9 mouse cellular contexts compared by ENCODE assay signal in genomic region chrX:12155842-12156291, GRCm38 (mm10). TPM values are rescaled to one million over a fixed set of nuclear protein-coding genes. Genes with fewer than 3 reads are reported as not detected.
DNase-seq lines count a peak whose midpoint lies in the region; ATAC-seq and TF ChIP-seq lines count a peak whose summit lies in the region.
"Had no signal": no experiment of that assay in that cellular context is flagged by ENCODE, and none has a peak within 500 bp of the region (broad histone marks: within the 10 kb centered on the region; RNA-seq: fewer than 3 reads in every experiment).

No protein-coding gene starts in this region.

- no peak overlapping the region for H3K27ac ChIP-seq in forebrain, postnatal 0 days (ENCODE audit: low read depth, low read length)
- no peak overlapping the region for H3K27ac ChIP-seq in hindbrain, embryonic 14.5 days
- H3K27ac ChIP-seq in liver, embryonic 16.5 days (ENCODE audit: low read length), result no peak overlapping the region
- no peak overlapping the region for H3K27ac ChIP-seq in neural tube, embryonic 13.5 days (replicated peaks)

- peak overlapping the region; percentile 31; the same call in 1 of the 2 replicates for H3K9ac ChIP-seq in forebrain, postnatal 0 days
- peak overlapping the region; percentile 45 for H3K9ac ChIP-seq in hindbrain, embryonic 14.5 days
- no peak overlapping the region for H3K9ac ChIP-seq in liver, embryonic 16.5 days (ENCODE audit: low read depth, low read length)
- peak overlapping the region; percentile 50 for H3K9ac ChIP-seq in neural tube, embryonic 13.5 days

- no peaks in the 10 kb centered on the region for H3K27me3 ChIP-seq in forebrain, postnatal 0 days (ENCODE audit: insufficient read depth, low read length)
- peaks cover 93% of the 10 kb centered on the region for H3K27me3 ChIP-seq in hindbrain, embryonic 14.5 days (ENCODE audit: control insufficient read depth, insufficient read depth, low read length)
- H3K27me3 ChIP-seq in liver, embryonic 16.5 days (ENCODE audit: control insufficient read depth, insufficient read depth, low read depth, low read length), result peaks cover 96% of the 10 kb centered on the region
- peaks cover 96% of the 10 kb centered on the region for H3K27me3 ChIP-seq in neural tube, embryonic 13.5 days
- H3K27me3 ChIP-seq: CH12.LX had no signal

- 0 out of 2 replicates have a peak, but pooled peaks have one; percentile 2 for ATAC-seq in forebrain, postnatal 0 days
- ATAC-seq in hindbrain, embryonic 14.5 days (ENCODE audit: low FRiP score), result no peak
- no peak for ATAC-seq in liver, embryonic 16.5 days (ENCODE audit: low read depth)
- ATAC-seq in neural tube, embryonic 13.5 days (ENCODE audit: low read depth), result no peak

- WGBS in forebrain, postnatal 0 days, result 16% methylated on average over 30 of the region's 30 CpGs
- 6% methylated on average over 27 of the region's 30 CpGs for WGBS in hindbrain, embryonic 14.5 days
- WGBS in liver, embryonic 16.5 days (ENCODE audit: insufficient replicate concordance), result 6% methylated on average over 30 of the region's 30 CpGs
- WGBS in neural tube, embryonic 13.5 days, result 7% methylated on average over 30 of the region's 30 CpGs

- peak; percentile 33 for TF ChIP-seq CTCF in forebrain, postnatal 0 days (IDR thresholded peaks at IDR 0.05; ENCODE audit: low read depth)

- no peaks in the 10 kb centered on the region for H3K36me3 ChIP-seq in forebrain, postnatal 0 days (ENCODE audit: insufficient read depth)
- H3K36me3 ChIP-seq in hindbrain, embryonic 14.5 days (replicated peaks; ENCODE audit: control insufficient read depth, insufficient read depth), result no peaks in the 10 kb centered on the region
- no peaks in the 10 kb centered on the region for H3K36me3 ChIP-seq in liver, embryonic 16.5 days (ENCODE audit: control insufficient read depth, insufficient read depth)
- no peaks in the 10 kb centered on the region for H3K36me3 ChIP-seq in neural tube, embryonic 13.5 days

- H3K9me3 ChIP-seq in forebrain, postnatal 0 days (ENCODE audit: low read length), result no peaks in the 10 kb centered on the region
- H3K9me3 ChIP-seq in hindbrain, embryonic 14.5 days (ENCODE audit: control insufficient read depth, low read length), result no peaks in the 10 kb centered on the region
- no peaks in the 10 kb centered on the region for H3K9me3 ChIP-seq in liver, embryonic 16.5 days (replicated peaks; ENCODE audit: control insufficient read depth, low read length)
- no peaks in the 10 kb centered on the region for H3K9me3 ChIP-seq in neural tube, embryonic 13.5 days

- peak; percentile 53 for DNase-seq in cerebellum, postnatal 10 days
- no peak for DNase-seq in cerebellum, adult 11 months
- peak; percentile 66 for DNase-seq in MN1 (ENCODE audit: low spot score)
- peak; percentile 56 for DNase-seq in forebrain, postnatal 0 days
- DNase-seq in hindbrain, embryonic 14.5 days (ENCODE audit: low spot score), result no peak
- DNase-seq in spleen, postnatal 14 days (ENCODE audit: low spot score in 2 of 2), result no peak

- H3K4me3 ChIP-seq in forebrain, postnatal 0 days (ENCODE audit: low read depth, low read length), result peak overlapping the region; percentile 27
- peak overlapping the region; percentile 8 for H3K4me3 ChIP-seq in hindbrain, embryonic 14.5 days (replicated peaks; ENCODE audit: low read length)
- peak overlapping the region; percentile 28 for H3K4me3 ChIP-seq in liver, embryonic 16.5 days (ENCODE audit: low read depth, low read length)
- H3K4me3 ChIP-seq in neural tube, embryonic 13.5 days, result peak overlapping the region; percentile 25

- H3K4me1 ChIP-seq in forebrain, postnatal 0 days (ENCODE audit: insufficient read depth), result no peaks in the 10 kb centered on the region
- H3K4me1 ChIP-seq in hindbrain, embryonic 14.5 days (replicated peaks; ENCODE audit: control insufficient read depth, insufficient read depth, low read length), result peaks cover 5% of the 10 kb centered on the region; the same call in 1 of the 2 replicates
- no peaks in the 10 kb centered on the region; the same call in 1 of the 2 replicates for H3K4me1 ChIP-seq in liver, embryonic 16.5 days (ENCODE audit: control insufficient read depth, low read depth, low read length)
- H3K4me1 ChIP-seq in neural tube, embryonic 13.5 days (replicated peaks), result peaks cover 70% of the 10 kb centered on the region

- peak overlapping the region; percentile 48 for H3K4me2 ChIP-seq in forebrain, postnatal 0 days (ENCODE audit: low read depth)
- H3K4me2 ChIP-seq in hindbrain, embryonic 14.5 days (replicated peaks), result peak overlapping the region; percentile 47
- peak overlapping the region; percentile 49 for H3K4me2 ChIP-seq in liver, embryonic 16.5 days (ENCODE audit: low read depth, low read length)
- H3K4me2 ChIP-seq in neural tube, embryonic 13.5 days, result peak overlapping the region; percentile 52

RNA-seq across cellular contexts. Expression of gene Bcor, which starts 4.3 kb away (rescaled TPM):
- 32.1 and 33.5 TPM in 2 replicates for total RNA-seq in forebrain, postnatal 0 days (2014; rRNA removed)
- polyA plus RNA-seq in forebrain, postnatal 0 days (2015; fragmentation: Nextera tagmentation; extraction: Ambion mirVana), result 10.3 and 10.5 TPM in 2 replicates
- polyA plus RNA-seq in hindbrain, embryonic 14.5 days (2014; fragmentation: Nextera tagmentation; extraction: Ambion mirVana), result 16.1 and 17.5 TPM in 2 replicates
- 4.5 and 4.9 TPM in 2 replicates for polyA plus RNA-seq in liver, embryonic 16.5 days (2015; fragmentation: Nextera tagmentation; extraction: Ambion mirVana)
- polyA plus RNA-seq in neural tube, embryonic 13.5 days (2015; fragmentation: Nextera tagmentation; extraction: Ambion mirVana), result 17.9 and 18.4 TPM in 2 replicates

Comparison
In these comparisons a context has a peak if more than half of its experiments do, and no peak if none do; other contexts are left out.
1. DNase-seq: peak in cerebellum, postnatal 10 days (2 of 2), MN1 (single experiment) and forebrain, postnatal 0 days (single experiment); none in cerebellum, adult 11 months (single experiment), hindbrain, embryonic 14.5 days (single experiment) and spleen, postnatal 14 days (0 of 2).
2. Peak in every context shown above with its lines, with median percentiles within 50 percentile points of each other: H3K4me2 ChIP-seq and H3K4me3 ChIP-seq.